Mouse (Mus musculus): ENCODE results near the gene Gng2.

GRCm38 (mm10) chr14:19938545-19938944, 38.9 kb downstream of the Gng2 start:
- TF ChIP-seq EP300 (IDR thresholded peaks at IDR 0.05; ENCODE audit: low read depth) (no peak), CTCF (IDR thresholded peaks at IDR 0.05; ENCODE audit: low read depth) (no peak)

All from liver, postnatal 0 days (tissue).